Mouse (Mus musculus) embryonic facial prominence, embryonic 11.5 days (tissue): ENCODE data around the gene Cmya5. TPM values are rescaled to one million over a fixed set of nuclear protein-coding genes. Genes with fewer than 3 reads are reported as not detected.

Source experiments
- ATAC-seq: fragments of 200-750 bp; cut with Nextera tagmentation; replicated peaks from 2 replicates; pipeline ENCODE4 v1.8.0; 2017; ENCODE audit warnings: low read depth; ENCODE audit not compliant: insufficient number of reproducible peaks, low FRiP score, low TSS enrichment
- DNase-seq: peaks from one replicate; pipeline ENCODE4 v3.0.0-alpha.2; 2015; ENCODE audit warnings: low spot score
- H3K27ac ChIP-seq: fragments of 300-500 bp; sonication (generic); replicated peaks from 2 replicates; pipeline ENCODE4 v1.5.1; 2014; ENCODE audit warnings: mild to moderate bottlenecking, low read depth, low read length, control low read depth
- H3K27me3 ChIP-seq: fragments of 300-500 bp; sonication (generic); 2 replicates; pipeline ENCODE4 v1.6.1; 2014; ENCODE audit warnings: mild to moderate bottlenecking, low read length, moderate library complexity, mixed read lengths; ENCODE audit not compliant: control insufficient read depth, insufficient read depth
- H3K36me3 ChIP-seq: fragments of 300-500 bp; sonication (generic); replicated peaks from 2 replicates; pipeline ENCODE4 v1.6.1; 2014; ENCODE audit warnings: low read depth, mild to moderate bottlenecking, low read length, moderate library complexity, mixed read lengths; ENCODE audit not compliant: control insufficient read depth, insufficient read depth
- H3K4me1 ChIP-seq: fragments of 300-500 bp; sonication (generic); 2 replicates; pipeline ENCODE4 v1.6.1; 2014; ENCODE audit warnings: low read length, mixed read lengths; ENCODE audit not compliant: control insufficient read depth, insufficient read depth
- H3K4me2 ChIP-seq: fragments of 300-500 bp; sonication (generic); 2 replicates; pipeline ENCODE4 v1.6.1; 2014; ENCODE audit warnings: low read depth, mild to moderate bottlenecking, control low read depth, low read length, moderate library complexity
- H3K4me3 ChIP-seq: fragments of 300-500 bp; sonication (generic); 2 replicates; pipeline ENCODE4 v1.5.1; 2014; ENCODE audit warnings: low read depth, low read length, control low read depth
- H3K9ac ChIP-seq: fragments of 300-500 bp; sonication (generic); replicated peaks from 2 replicates; pipeline ENCODE4 v1.6.1; 2014; ENCODE audit warnings: mild to moderate bottlenecking, control low read depth, low read length
- H3K9me3 ChIP-seq: fragments of 300-500 bp; sonication (generic); replicated peaks from 2 replicates; pipeline ENCODE4 v1.6.1; 2016; ENCODE audit warnings: mild to moderate bottlenecking, low read length, inconsistent platforms, mixed read lengths; ENCODE audit not compliant: control insufficient read depth
- WGBS: fragments of 180-500 bp; shearing (Covaris S2); extraction: QIAGEN DNeasy Blood & Tissue Kit; methylation state at CpG from one replicate; pipeline ENCODE4 v1.1.7; 2014; 5-methylcytosine and 5-hydroxymethylcytosine counted together
- polyA plus RNA-seq: library from polyadenylated mRNA; unstranded; fragments of >200 nt; fragmentation: Nextera tagmentation; extraction: Ambion mirVana; gene quantifications from 2 replicates; pipeline ENCODE4 v1.2.1, GENCODE M21; 2014

Gene Cmya5
- polyA plus RNA-seq, 1 experiment from 2014 or later: 0.13 TPM

GRCm38 (mm10) chr13:93058551-93059011 is 85.9 kb downstream of the Cmya5 start:
- H3K27me3 ChIP-seq: no peaks in the 10 kb centered on the region
- H3K27ac ChIP-seq: no peak overlapping the region
- 75% methylated on average over 5 of the region's 5 CpGs for WGBS
- ATAC-seq: no peak
- no peaks in the 10 kb centered on the region for H3K9me3 ChIP-seq
- no peak overlapping the region for H3K4me2 ChIP-seq
- no peak overlapping the region for H3K9ac ChIP-seq
- H3K4me1 ChIP-seq: no peaks in the 10 kb centered on the region
- no peaks in the 10 kb centered on the region for H3K36me3 ChIP-seq
- no peak overlapping the region for H3K4me3 ChIP-seq
- DNase-seq: no peak

DNA sequence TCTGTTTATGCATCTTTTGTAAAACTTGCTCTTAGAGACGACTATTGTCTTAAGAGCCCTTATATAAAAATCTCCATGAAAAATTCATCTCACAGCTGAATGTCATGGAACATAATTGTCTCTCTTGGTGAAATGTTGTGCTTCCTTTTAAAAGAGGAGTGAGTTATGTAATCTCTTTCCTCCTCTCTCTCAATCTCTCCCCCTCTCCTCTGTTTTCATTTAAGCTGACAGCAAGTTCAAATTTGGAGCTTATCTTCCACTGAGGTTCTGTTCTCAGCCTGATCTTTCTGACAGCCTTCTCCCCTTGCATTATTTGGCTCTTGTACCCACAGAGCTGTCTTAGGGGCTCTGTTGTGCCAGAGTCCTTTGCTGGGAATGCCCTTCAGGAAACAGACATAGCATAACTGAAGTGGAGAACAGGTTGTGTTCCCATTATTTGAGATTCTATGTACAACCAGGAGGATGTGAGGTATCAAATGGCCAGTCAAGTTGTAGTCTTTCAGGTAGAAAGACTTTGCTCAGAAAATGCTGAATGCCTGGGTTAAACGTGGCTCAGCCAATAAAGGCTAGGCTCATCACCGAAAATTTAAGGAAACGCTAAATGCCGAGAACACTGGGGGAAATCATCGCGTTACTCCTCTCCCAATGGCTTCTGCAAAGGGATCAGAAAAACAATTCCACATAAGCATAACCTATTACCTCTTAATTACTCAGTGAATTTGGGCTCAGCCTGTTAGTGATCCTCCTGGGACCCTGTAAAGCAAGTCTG is 86.8 kb downstream of the Cmya5 start:
- no peak overlapping the region for H3K4me3 ChIP-seq
- no peak for ATAC-seq
- H3K4me1 ChIP-seq: no peaks in the 10 kb centered on the region
- 84% methylated on average over 7 of the region's 7 CpGs for WGBS
- no peaks in the 10 kb centered on the region for H3K36me3 ChIP-seq
- H3K27ac ChIP-seq: no peak overlapping the region
- no peak overlapping the region for H3K4me2 ChIP-seq
- no peaks in the 10 kb centered on the region for H3K27me3 ChIP-seq
- no peaks in the 10 kb centered on the region for H3K9me3 ChIP-seq
- H3K9ac ChIP-seq: no peak overlapping the region
- DNase-seq: no peak

DNA sequence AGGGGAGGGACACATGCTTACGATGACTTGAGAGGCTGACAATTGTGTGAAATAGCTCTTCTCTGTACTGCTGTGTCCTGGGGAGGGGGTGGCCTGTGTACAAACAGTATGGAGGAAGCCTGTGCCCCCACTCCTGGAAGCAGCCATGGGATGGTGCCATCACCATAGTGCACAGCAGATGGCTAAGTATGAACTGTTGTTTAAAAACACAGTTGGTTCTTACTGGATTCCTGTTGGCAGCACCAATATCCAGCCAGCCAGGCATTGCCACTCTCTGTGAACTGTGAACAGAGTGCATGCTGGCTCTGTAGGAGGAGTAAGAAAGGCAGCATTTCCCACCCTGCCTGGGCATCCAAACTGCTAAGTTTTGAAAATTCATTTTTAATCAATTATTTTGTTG is 88.4 kb downstream of the Cmya5 start:
- Histone ChIP-seq H3K4me1 (no peaks in the 10 kb centered on the region), H3K9ac (no peak overlapping the region), H3K27ac (no peak overlapping the region), H3K4me2 (no peak overlapping the region), H3K4me3 (no peak overlapping the region), H3K9me3 (no peaks in the 10 kb centered on the region), H3K36me3 (no peaks in the 10 kb centered on the region), H3K27me3 (no peaks in the 10 kb centered on the region)
- 81% methylated on average over 1 of the region's 1 CpGs for WGBS
- ATAC-seq: no peak
- DNase-seq: no peak

DNA sequence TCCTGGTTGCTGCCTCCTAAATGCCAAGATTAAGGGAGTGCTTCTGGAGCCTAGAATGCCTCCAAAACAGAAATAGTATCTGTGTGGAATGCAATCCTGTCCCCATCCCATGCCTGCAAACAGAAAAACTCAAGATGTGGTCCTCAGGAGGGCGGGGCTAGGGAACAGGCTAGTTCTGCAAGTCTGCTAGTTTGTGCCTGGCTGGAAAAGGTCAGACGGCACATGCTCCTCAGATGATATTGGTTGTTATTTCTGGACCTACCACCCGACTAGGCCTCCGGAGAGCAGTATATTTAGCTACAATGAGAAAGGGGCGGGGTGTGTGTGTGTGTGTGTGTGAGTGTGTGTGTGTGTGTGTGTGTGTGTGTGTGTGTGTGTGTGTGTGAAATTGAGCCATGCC is 93.0 kb downstream of the Cmya5 start:
- Histone ChIP-seq H3K9ac (no peak overlapping the region), H3K27me3 (no peaks in the 10 kb centered on the region), H3K27ac (no peak overlapping the region), H3K4me1 (no peaks in the 10 kb centered on the region), H3K36me3 (no peaks in the 10 kb centered on the region), H3K9me3 (no peaks in the 10 kb centered on the region), H3K4me3 (no peak overlapping the region), H3K4me2 (no peak overlapping the region)
- DNase-seq: no peak
- no peak for ATAC-seq
- 80% methylated on average over 5 of the region's 5 CpGs for WGBS

DNA sequence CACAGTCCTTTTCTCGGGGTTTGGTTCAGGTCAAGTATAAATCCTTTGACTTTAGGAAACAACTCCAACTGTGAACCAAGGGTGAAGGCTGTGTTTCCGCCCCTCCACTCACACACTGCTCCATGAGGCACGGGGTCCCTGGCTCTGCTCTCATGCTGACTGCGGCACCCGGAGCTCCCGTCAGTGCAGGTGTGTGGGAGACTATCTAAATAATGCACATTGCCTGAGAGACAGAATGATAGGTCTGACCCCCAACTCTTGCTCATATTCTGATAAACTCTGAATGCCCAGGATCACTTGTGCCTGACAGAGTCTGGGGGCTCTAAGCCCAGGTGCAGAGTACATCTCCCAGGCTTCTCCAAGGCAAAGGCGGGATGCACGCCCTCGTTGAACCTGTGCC is 103.5 kb downstream of the Cmya5 start:
- ATAC-seq: no peak
- 82% methylated on average over 9 of the region's 9 CpGs for WGBS
- H3K27ac ChIP-seq: no peak overlapping the region

GRCm38 (mm10) chr13:93036218-93036617 is 108.3 kb downstream of the Cmya5 start:
- Histone ChIP-seq H3K36me3 (no peaks in the 10 kb centered on the region), H3K9ac (no peak overlapping the region), H3K27me3 (no peaks in the 10 kb centered on the region), H3K4me3 (no peak overlapping the region), H3K4me1 (no peaks in the 10 kb centered on the region), H3K9me3 (no peaks in the 10 kb centered on the region), H3K27ac (no peak overlapping the region), H3K4me2 (no peak overlapping the region)
- DNase-seq (no peak), ATAC-seq (no peak)
- 57% methylated on average over 4 of the region's 4 CpGs for WGBS

More for the DNA sequence above, 103.5 kb downstream of the Cmya5 start:
- no peak overlapping the region for H3K4me2 ChIP-seq
- no peak overlapping the region for H3K4me3 ChIP-seq
- no peaks in the 10 kb centered on the region for H3K9me3 ChIP-seq
- no peaks in the 10 kb centered on the region for H3K36me3 ChIP-seq
- no peak overlapping the region for H3K9ac ChIP-seq
- no peak for DNase-seq
- no peaks in the 10 kb centered on the region for H3K27me3 ChIP-seq
- H3K4me1 ChIP-seq: no peaks in the 10 kb centered on the region

GRCm38 (mm10) chr13:93029337-93029736 is 115.2 kb downstream of the Cmya5 start:
- ATAC-seq: no peak
- H3K9ac ChIP-seq: no peak overlapping the region

GRCm38 (mm10) chr13:93024837-93025236 is 119.7 kb downstream of the Cmya5 start:
- Histone ChIP-seq H3K9me3 (no peaks in the 10 kb centered on the region), H3K9ac (no peak overlapping the region), H3K36me3 (no peaks in the 10 kb centered on the region), H3K4me3 (no peak overlapping the region), H3K4me2 (no peak overlapping the region), H3K4me1 (no peaks in the 10 kb centered on the region), H3K27me3 (no peaks in the 10 kb centered on the region), H3K27ac (no peak overlapping the region)
- ATAC-seq (no peak), DNase-seq (no peak)
- 74% methylated on average over 2 of the region's 2 CpGs for WGBS

More at GRCm38 (mm10) chr13:93029337-93029736, 115.2 kb downstream of the Cmya5 start:
- H3K4me2 ChIP-seq: no peak overlapping the region
- no peak overlapping the region for H3K4me3 ChIP-seq
- H3K27me3 ChIP-seq: no peaks in the 10 kb centered on the region
- H3K4me1 ChIP-seq: no peaks in the 10 kb centered on the region
- DNase-seq: no peak
- H3K27ac ChIP-seq: no peak overlapping the region
- H3K36me3 ChIP-seq: no peaks in the 10 kb centered on the region
- H3K9me3 ChIP-seq: no peaks in the 10 kb centered on the region
- 79% methylated on average over 4 of the region's 4 CpGs for WGBS
